Mouse (Mus musculus): ENCODE measurements around the gene Rgs14. TPM values are rescaled to one million over a fixed set of nuclear protein-coding genes. Genes with fewer than 3 reads are reported as not detected.

Gene Rgs14
- polyA plus RNA-seq, 2 experiments, result 1.6 to 1.7 TPM

DNA sequence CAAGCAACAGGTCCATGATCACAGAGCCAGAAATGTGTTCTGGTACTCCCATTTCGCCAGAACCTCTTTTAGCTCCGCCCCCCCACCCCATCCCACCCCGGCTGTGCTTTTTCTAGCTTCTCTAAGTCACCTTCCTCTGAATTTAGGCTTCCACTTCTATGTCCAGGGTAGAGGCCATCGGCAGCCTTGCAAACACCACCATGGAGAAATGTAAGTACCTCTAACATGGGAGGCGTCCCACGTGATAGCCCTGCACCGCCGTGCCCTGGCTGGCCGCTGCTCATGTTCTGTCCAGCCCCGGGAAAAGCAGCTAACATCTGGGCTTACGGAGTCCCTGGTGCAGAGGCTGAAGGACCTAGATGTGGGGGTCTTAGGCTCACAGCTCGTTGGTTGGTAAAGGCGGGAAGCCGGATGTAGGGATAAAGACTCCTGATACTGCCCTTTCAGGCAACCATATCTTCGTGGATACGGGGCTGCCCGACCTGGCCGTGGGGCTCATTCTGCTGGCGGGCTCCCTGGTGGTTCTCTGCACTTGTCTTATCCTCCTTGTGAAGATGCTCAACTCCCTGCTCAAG is 39.1 kb downstream of the Rgs14 start:
- Histone ChIP-seq H3K27me3 (ENCODE audit: control insufficient read depth, insufficient read depth, low read length) (peaks cover 11% of the 10 kb centered on the region), H3K4me2 (ENCODE audit: low read depth) (no peak overlapping the region), H3K9me3 (ENCODE audit: control insufficient read depth, low read length) (no peaks in the 10 kb centered on the region), H3K4me3 (ENCODE audit: insufficient read depth in 1 of 2, low read depth in 2 of 2, low read length in 2 of 2) (no peak overlapping the region), H3K4me1 (replicated peaks; ENCODE audit: control insufficient read depth in 2 of 2, insufficient read depth in 2 of 2, low read length in 1 of 2) (0 out of 4 replicates have a peak, but pooled peaks cover 0 to 2% of the 10 kb centered on the region in 2 experiments), H3K27ac (no peak overlapping the region), H3K36me3 (replicated peaks; ENCODE audit: control insufficient read depth, insufficient read depth, low read depth) (no peaks in the 10 kb centered on the region), H3K9ac (replicated peaks) (no peak overlapping the region)
- TF ChIP-seq CTCF (IDR thresholded peaks at IDR 0.05; ENCODE audit: low read depth) (no peak), EP300 (IDR thresholded peaks at IDR 0.05; ENCODE audit: low read depth) (no peak)
- 64% methylated on average over 19 of the region's 19 CpGs for WGBS (ENCODE audit: insufficient replicate concordance)
- no peak for ATAC-seq (ENCODE audit: insufficient read depth)
- DNase-seq (ENCODE audit: low read depth in 3 of 3, low spot score in 3 of 3), result no peak

DNA sequence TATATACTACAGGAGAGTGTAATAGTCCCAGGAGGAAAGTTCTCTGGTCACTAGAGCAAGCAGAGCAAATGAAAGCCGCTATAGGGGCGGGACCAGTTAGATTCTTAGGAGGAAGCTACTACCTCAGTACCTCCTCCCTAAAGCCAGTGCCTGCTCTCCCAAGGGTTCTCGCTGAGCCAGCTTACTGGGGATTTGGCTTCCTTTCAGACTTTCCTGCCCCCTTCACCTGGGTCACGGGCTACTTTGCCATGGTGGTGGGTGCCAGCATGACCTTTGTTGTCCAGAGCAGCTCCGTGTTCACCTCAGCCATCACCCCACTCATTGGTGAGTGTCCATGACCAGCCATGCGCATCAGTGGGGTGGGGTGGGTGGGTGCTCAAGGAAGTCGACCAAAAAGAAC is 42.3 kb downstream of the Rgs14 start:
- peaks cover 6% of the 10 kb centered on the region for H3K27me3 ChIP-seq (ENCODE audit: control insufficient read depth, insufficient read depth, low read length)
- ATAC-seq (ENCODE audit: insufficient read depth) (no peak), DNase-seq (ENCODE audit: low read depth in 3 of 3, low spot score in 3 of 3) (no peak)
- TF ChIP-seq CTCF (IDR thresholded peaks at IDR 0.05; ENCODE audit: low read depth) (no peak), EP300 (IDR thresholded peaks at IDR 0.05; ENCODE audit: low read depth) (no peak)
- H3K9ac ChIP-seq (replicated peaks), result no peak overlapping the region
- no peak overlapping the region for H3K27ac ChIP-seq
- H3K4me3 ChIP-seq (ENCODE audit: insufficient read depth in 1 of 2, low read depth in 2 of 2, low read length in 2 of 2), result no peak overlapping the region
- WGBS (ENCODE audit: insufficient replicate concordance), result 53% methylated on average over 7 of the region's 7 CpGs
- H3K9me3 ChIP-seq (ENCODE audit: control insufficient read depth, low read length), result no peaks in the 10 kb centered on the region
- no peaks in the 10 kb centered on the region for H3K4me1 ChIP-seq (replicated peaks; ENCODE audit: control insufficient read depth in 2 of 2, insufficient read depth in 2 of 2, low read length in 1 of 2)
- no peak overlapping the region for H3K4me2 ChIP-seq (ENCODE audit: low read depth)
- no peaks in the 10 kb centered on the region for H3K36me3 ChIP-seq (replicated peaks; ENCODE audit: control insufficient read depth, insufficient read depth, low read depth)

- H3K9ac ChIP-seq (replicated peaks), result no peak overlapping the region
- no peaks in the 10 kb centered on the region for H3K36me3 ChIP-seq (replicated peaks; ENCODE audit: control insufficient read depth, insufficient read depth, low read depth)
- DNase-seq (ENCODE audit: low read depth in 3 of 3, low spot score in 3 of 3) (no peak), ATAC-seq (ENCODE audit: insufficient read depth) (no peak)
- no peaks in the 10 kb centered on the region for H3K9me3 ChIP-seq (ENCODE audit: control insufficient read depth, low read length)
- H3K4me3 ChIP-seq (ENCODE audit: insufficient read depth in 1 of 2, low read depth in 2 of 2, low read length in 2 of 2), result no peak overlapping the region
- H3K4me2 ChIP-seq (ENCODE audit: low read depth), result no peak overlapping the region
- H3K4me1 ChIP-seq (replicated peaks; ENCODE audit: control insufficient read depth in 2 of 2, insufficient read depth in 2 of 2, low read length in 1 of 2), result no peaks in the 10 kb centered on the region
- H3K27me3 ChIP-seq (ENCODE audit: control insufficient read depth, insufficient read depth, low read length), result peaks cover 11% of the 10 kb centered on the region
- WGBS (ENCODE audit: insufficient replicate concordance), result 57% methylated on average over 13 of the region's 13 CpGs
- TF ChIP-seq EP300 (IDR thresholded peaks at IDR 0.05; ENCODE audit: low read depth) (no peak), CTCF (IDR thresholded peaks at IDR 0.05; ENCODE audit: low read depth) (no peak)
- no peak overlapping the region for H3K27ac ChIP-seq
These were observed 43.2 kb downstream of the Rgs14 start for GRCm38 (mm10) chr13:55412643-55413307.

GRCm38 (mm10) chr13:55413333-55413732 is 43.8 kb downstream of the Rgs14 start:
- no peak overlapping the region for H3K4me2 ChIP-seq (ENCODE audit: low read depth)
- DNase-seq (ENCODE audit: low read depth in 3 of 3, low spot score in 3 of 3) (no peak), ATAC-seq (ENCODE audit: insufficient read depth) (peak; percentile 23; the same call in 1 of the 2 replicates)
- no peak overlapping the region for H3K27ac ChIP-seq
- H3K4me3 ChIP-seq (ENCODE audit: insufficient read depth in 1 of 2, low read depth in 2 of 2, low read length in 2 of 2), result no peak overlapping the region
- TF ChIP-seq EP300 (IDR thresholded peaks at IDR 0.05; ENCODE audit: low read depth) (no peak), CTCF (IDR thresholded peaks at IDR 0.05; ENCODE audit: low read depth) (no peak)
- WGBS (ENCODE audit: insufficient replicate concordance), result 21% methylated on average over 12 of the region's 12 CpGs
- H3K36me3 ChIP-seq (replicated peaks; ENCODE audit: control insufficient read depth, insufficient read depth, low read depth), result no peaks in the 10 kb centered on the region
- no peaks in the 10 kb centered on the region for H3K4me1 ChIP-seq (replicated peaks; ENCODE audit: control insufficient read depth in 2 of 2, insufficient read depth in 2 of 2, low read length in 1 of 2)
- peaks cover 15% of the 10 kb centered on the region for H3K27me3 ChIP-seq (ENCODE audit: control insufficient read depth, insufficient read depth, low read length)
- no peaks in the 10 kb centered on the region for H3K9me3 ChIP-seq (ENCODE audit: control insufficient read depth, low read length)
- no peak overlapping the region for H3K9ac ChIP-seq (replicated peaks)

GRCm38 (mm10) chr13:55414743-55415380 is 45.3 kb downstream of the Rgs14 start, which contains the start of gene Pfn3:
Pfn3 (minus strand) TSS chr13:55415232.
- ATAC-seq (ENCODE audit: insufficient read depth) (no peak), DNase-seq (ENCODE audit: low read depth in 3 of 3, low spot score in 3 of 3) (no peak)
- Histone ChIP-seq H3K36me3 (replicated peaks; ENCODE audit: control insufficient read depth, insufficient read depth, low read depth) (no peaks in the 10 kb centered on the region), H3K9ac (replicated peaks) (no peak within 1 kb of the TSS), H3K27me3 (ENCODE audit: control insufficient read depth, insufficient read depth, low read length) (peaks cover 27% of the 10 kb centered on the region), H3K4me1 (replicated peaks; ENCODE audit: control insufficient read depth in 2 of 2, insufficient read depth in 2 of 2, low read length in 1 of 2) (no peaks in the 10 kb centered on the region), H3K27ac (no peak within 1 kb of the TSS), H3K4me2 (ENCODE audit: low read depth) (peak within 1 kb of the TSS; percentile 36), H3K4me3 (ENCODE audit: insufficient read depth in 1 of 2, low read depth in 2 of 2, low read length in 2 of 2) (no peak within 1 kb of the TSS), H3K9me3 (ENCODE audit: control insufficient read depth, low read length) (no peaks in the 10 kb centered on the region)
- no peak for TF ChIP-seq EP300 (IDR thresholded peaks at IDR 0.05; ENCODE audit: low read depth)
- 0 out of 2 replicates have a peak, but pooled peaks have one; percentile 2 for TF ChIP-seq CTCF (IDR thresholded peaks at IDR 0.05; ENCODE audit: low read depth)
- 11% methylated on average over 41 of the region's 41 CpGs for WGBS (ENCODE audit: insufficient replicate concordance)

Data from liver, embryonic 14.5 days (tissue).